Mouse (Mus musculus) liver, embryonic 14.5 days (tissue): ENCODE results near the gene Proca1. TPM values are rescaled to one million over a fixed set of nuclear protein-coding genes. Genes with fewer than 3 reads are reported as not detected.

Experiments
- ATAC-seq: fragments of 200-750 bp; cut with Nextera tagmentation; 2 replicates; pipeline ENCODE4 v1.8.0; 2017; ENCODE audit warnings: moderate number of reproducible peaks, mild to moderate bottlenecking, moderate library complexity; ENCODE audit not compliant: insufficient read depth
- DNase-seq, 3 experiments: peaks; one replicate each; pipeline ENCODE4 v3.0.0-alpha.2; 2012 to 2013; ENCODE audit warnings: low read depth in 3 of 3, low spot score in 3 of 3
- H3K27ac ChIP-seq: fragments of 300-500 bp; sonication (generic); 2 replicates; pipeline ENCODE4 v1.5.1; 2014; ENCODE audit warnings: moderate library complexity, mild to moderate bottlenecking, control low read depth, inconsistent platforms
- H3K27me3 ChIP-seq: fragments of 300-500 bp; sonication (generic); 2 replicates; pipeline ENCODE4 v1.6.1; 2014; ENCODE audit warnings: mild to moderate bottlenecking, low read length, moderate library complexity; ENCODE audit not compliant: control insufficient read depth, insufficient read depth
- H3K36me3 ChIP-seq: fragments of 300-500 bp; sonication (generic); replicated peaks from 2 replicates; pipeline ENCODE4 v1.6.1; 2014; ENCODE audit warnings: low read depth; ENCODE audit not compliant: control insufficient read depth, insufficient read depth
- H3K4me1 ChIP-seq, 2 experiments: fragments of 200-500 bp in 1 of 2; fragments of 300-500 bp in 1 of 2; sonication (generic) in 1 of 2; replicated peaks; 2 replicates each; pipeline ENCODE4 v1.6.1; 2012 to 2014; ENCODE audit warnings: antibody characterized with exemption in 1 of 2, inconsistent platforms in 1 of 2, low read length in 1 of 2; ENCODE audit not compliant: control insufficient read depth in 2 of 2, insufficient read depth in 2 of 2
- H3K4me2 ChIP-seq: fragments of 300-500 bp; sonication (generic); 2 replicates; pipeline ENCODE4 v1.6.1; 2014; ENCODE audit warnings: low read depth, mild to moderate bottlenecking, control low read depth, moderate library complexity
- H3K4me3 ChIP-seq, 2 experiments: fragments of 200-500 bp in 1 of 2; fragments of 300-500 bp in 1 of 2; sonication (generic) in 1 of 2; 2 replicates each; pipeline ENCODE4 v1.5.1; 2012 to 2014; ENCODE audit warnings: low read depth in 2 of 2, low read length in 2 of 2, mild to moderate bottlenecking in 2 of 2, control low read depth in 1 of 2, inconsistent platforms in 1 of 2, moderate library complexity in 1 of 2; ENCODE audit not compliant: insufficient read depth in 1 of 2
- H3K9ac ChIP-seq: fragments of 300-500 bp; sonication (generic); replicated peaks from 2 replicates; pipeline ENCODE4 v1.6.1; 2014; ENCODE audit warnings: mild to moderate bottlenecking, control low read depth, moderate library complexity
- H3K9me3 ChIP-seq: fragments of 300-500 bp; sonication (generic); 2 replicates; pipeline ENCODE4 v1.6.1; 2016; ENCODE audit warnings: low read length, mixed read lengths; ENCODE audit not compliant: control insufficient read depth
- CTCF ChIP-seq: IDR thresholded peaks from 2 replicates; pipeline ENCODE4 v1.5.1; 2016; ENCODE audit warnings: antibody characterized with exemption, low read depth, control low read depth
- EP300 ChIP-seq: IDR thresholded peaks from 2 replicates; pipeline ENCODE4 v1.6.1; 2016; ENCODE audit warnings: antibody characterized with exemption, low read depth
- WGBS: fragments of 180-500 bp; shearing (Covaris S2); extraction: QIAGEN DNeasy Blood & Tissue Kit; methylation state at CpG from one replicate; pipeline ENCODE4 v1.1.7; 2014; ENCODE audit not compliant: insufficient replicate concordance; 5-methylcytosine and 5-hydroxymethylcytosine counted together
- polyA plus RNA-seq, 2 experiments: library from polyadenylated mRNA; depleted of rRNA in 1 of 2; stranded (reverse) in 1 of 2; unstranded in 1 of 2; fragments of >200 nt; fragmentation: Nextera tagmentation in 1 of 2; extraction: Ambion mirVana in 1 of 2; gene quantifications; 2 replicates each; pipeline versions ENCODE4 v1.2.1 to v1.2.3; 2012 to 2014

The Proca1 gene
- polyA plus RNA-seq, 2 experiments = 0.16 to 0.23 TPM

- H3K9me3 ChIP-seq = no peaks in the 10 kb centered on the region
- H3K36me3 ChIP-seq = no peaks in the 10 kb centered on the region
- peaks cover 0 to 2% of the 10 kb centered on the region in 2 experiments; a peak in 2 of 4 replicates for H3K4me1 ChIP-seq
- ATAC-seq (no peak), DNase-seq (no peak)
- no peak overlapping the region for H3K4me3 ChIP-seq
- H3K9ac ChIP-seq = no peak overlapping the region
- no peak overlapping the region; the same call in 1 of the 2 replicates for H3K4me2 ChIP-seq
- 59% methylated on average over 6 of the region's 6 CpGs for WGBS
- H3K27ac ChIP-seq = no peak overlapping the region
- TF ChIP-seq EP300 (no peak), CTCF (no peak)
- H3K27me3 ChIP-seq = peaks cover 49% of the 10 kb centered on the region
Observed at GRCm38 (mm10) chr11:78190041-78190440, 3.2 kb upstream of the Proca1 start.

- WGBS = 1% methylated on average over 30 of the region's 30 CpGs
- Histone ChIP-seq H3K27ac (no peak overlapping the region), H3K9me3 (no peaks in the 10 kb centered on the region), H3K9ac (peak overlapping the region; percentile 23; the same call in 1 of the 2 replicates), H3K4me3 (peak overlapping the region; percentile 56 to 88), H3K4me1 (peaks cover 0 to 3% of the 10 kb centered on the region in 2 experiments; a peak in 2 of 4 replicates), H3K4me2 (peak overlapping the region; percentile 75), H3K27me3 (peaks cover 19% of the 10 kb centered on the region), H3K36me3 (no peaks in the 10 kb centered on the region)
- ATAC-seq (peak; percentile 82), DNase-seq (peak in 2 of 3 experiments; percentile 60 to 67)
- TF ChIP-seq EP300 = no peak
- TF ChIP-seq CTCF = no peak
Observed at GRCm38 (mm10) chr11:78194411-78195100, 1.4 kb downstream of the Proca1 start.

- TF ChIP-seq EP300 (no peak), CTCF (no peak)
- Histone ChIP-seq H3K27ac (no peak overlapping the region), H3K4me3 (peak overlapping the region; percentile 56 to 88), H3K27me3 (peaks cover 12% of the 10 kb centered on the region), H3K9me3 (no peaks in the 10 kb centered on the region), H3K4me1 (peaks cover 0 to 3% of the 10 kb centered on the region in 2 experiments; a peak in 2 of 4 replicates), H3K36me3 (no peaks in the 10 kb centered on the region), H3K9ac (no peak overlapping the region), H3K4me2 (peak overlapping the region; percentile 75)
- WGBS = 59% methylated on average over 23 of the region's 23 CpGs
- DNase-seq = no peak
- no peak for ATAC-seq
Observed at GRCm38 (mm10) chr11:78195101-78195863, 2.1 kb downstream of the Proca1 start.

- no peaks in the 10 kb centered on the region for H3K27me3 ChIP-seq
- ATAC-seq = no peak
Observed at GRCm38 (mm10) chr11:78202372-78202771, 9.2 kb downstream of the Proca1 start.

GRCm38 (mm10) chr11:78204287-78204686 lies 11.1 kb downstream of the Proca1 start:
- Histone ChIP-seq H3K27ac (no peak overlapping the region), H3K36me3 (peaks cover 23% of the 10 kb centered on the region)
- WGBS = 80% methylated on average over 6 of the region's 6 CpGs

More at GRCm38 (mm10) chr11:78202372-78202771, 9.2 kb downstream of the Proca1 start:
- Histone ChIP-seq H3K9me3 (no peaks in the 10 kb centered on the region), H3K4me2 (no peak overlapping the region), H3K9ac (no peak overlapping the region), H3K36me3 (peaks cover 11% of the 10 kb centered on the region), H3K27ac (no peak overlapping the region), H3K4me1 (no peaks in the 10 kb centered on the region), H3K4me3 (no peak overlapping the region)
- WGBS = 64% methylated on average over 3 of the region's 3 CpGs
- TF ChIP-seq CTCF (no peak), EP300 (no peak)
- DNase-seq = no peak

More at GRCm38 (mm10) chr11:78204287-78204686, 11.1 kb downstream of the Proca1 start:
- no peaks in the 10 kb centered on the region for H3K27me3 ChIP-seq
- H3K9me3 ChIP-seq = no peaks in the 10 kb centered on the region
- 0 out of 2 replicates have a peak, but pooled peaks have one; percentile 1 for TF ChIP-seq CTCF
- TF ChIP-seq EP300 = no peak
- H3K4me2 ChIP-seq = no peak overlapping the region
- no peak for ATAC-seq
- no peak overlapping the region for H3K9ac ChIP-seq
- no peak for DNase-seq
- no peak overlapping the region for H3K4me3 ChIP-seq
- H3K4me1 ChIP-seq = no peaks in the 10 kb centered on the region
